ENCODE assay signal across 8 mouse cellular contexts in genomic region chr17:46852725-46853124, GRCm38 (mm10). TPM values are rescaled to one million over a fixed set of nuclear protein-coding genes. Genes with fewer than 3 reads are reported as not detected.
DNase-seq lines count a peak whose midpoint lies in the region; ATAC-seq lines count a peak whose summit lies in the region.

No protein-coding gene starts in this region.

- H3K4me2 ChIP-seq in heart, embryonic 15.5 days = peak overlapping the region; percentile 29
- no peak overlapping the region for H3K4me2 ChIP-seq in hindbrain, embryonic 15.5 days
- 0 out of 2 replicates have a peak overlapping the region, but pooled peaks have one; percentile 8 for H3K4me2 ChIP-seq in lung, embryonic 16.5 days (ENCODE audit: low read depth, low read length)

- ATAC-seq in heart, embryonic 15.5 days (replicated peaks; ENCODE audit: insufficient number of reproducible peaks, insufficient read depth, low FRiP score, low read depth) = no peak
- ATAC-seq in common myeloid progenitor, adult 5-6 weeks (replicated peaks; ENCODE audit: low read depth, poor library complexity, severe bottlenecking) = peak; percentile 26; the same call in 1 of the 2 replicates
- ATAC-seq in hindbrain, embryonic 15.5 days (ENCODE audit: low FRiP score, low read depth) = no peak
- no peak for ATAC-seq in lung, embryonic 16.5 days (ENCODE audit: low read depth)

- no peaks in the 10 kb centered on the region for H3K36me3 ChIP-seq in heart, embryonic 15.5 days
- H3K36me3 ChIP-seq in hindbrain, embryonic 15.5 days = no peaks in the 10 kb centered on the region
- H3K36me3 ChIP-seq in lung, embryonic 16.5 days (ENCODE audit: control insufficient read depth, insufficient read depth, low read length) = no peaks in the 10 kb centered on the region
- H3K36me3 ChIP-seq in splenic B cell, adult 2 months (ENCODE audit: control insufficient read depth, insufficient read depth, low read length, poor library complexity, severe bottlenecking) = peaks cover 1% of the 10 kb centered on the region; the same call in 1 of the 2 replicates

- H3K27ac ChIP-seq in heart, embryonic 15.5 days = peak overlapping the region; percentile 100
- H3K27ac ChIP-seq in hindbrain, embryonic 15.5 days (replicated peaks) = peak overlapping the region; percentile 16
- peak overlapping the region; percentile 72 for H3K27ac ChIP-seq in lung, embryonic 16.5 days (ENCODE audit: low read length)

- 30% methylated on average over 6 of the region's 6 CpGs for WGBS in heart, embryonic 15.5 days
- WGBS in hindbrain, embryonic 15.5 days = 40% methylated on average over 6 of the region's 6 CpGs
- 15% methylated on average over 6 of the region's 6 CpGs for WGBS in lung, embryonic 16.5 days

- H3K4me3 ChIP-seq in heart, embryonic 15.5 days = no peak overlapping the region
- no peak overlapping the region for H3K4me3 ChIP-seq in hindbrain, embryonic 15.5 days
- no peak overlapping the region for H3K4me3 ChIP-seq in lung, embryonic 16.5 days (ENCODE audit: low read length)

- DNase-seq in heart, postnatal 4 days = no peak
- peak; percentile 82 for DNase-seq in splenic B cell, adult 2 months (ENCODE audit: low read depth, low spot score)
- DNase-seq in ovary, postnatal 14 days (ENCODE audit: low spot score) = no peak
- no peak for DNase-seq in ovary, adult 18-20 months (ENCODE audit: low spot score)

- H3K9me3 ChIP-seq in heart, embryonic 15.5 days (replicated peaks) = no peaks in the 10 kb centered on the region
- no peaks in the 10 kb centered on the region for H3K9me3 ChIP-seq in hindbrain, embryonic 15.5 days
- no peaks in the 10 kb centered on the region for H3K9me3 ChIP-seq in lung, embryonic 16.5 days (ENCODE audit: control insufficient read depth, low read length)

- peaks cover 34% of the 10 kb centered on the region for H3K4me1 ChIP-seq in heart, embryonic 15.5 days (replicated peaks)
- peaks cover 33% of the 10 kb centered on the region for H3K4me1 ChIP-seq in hindbrain, embryonic 15.5 days (replicated peaks)
- H3K4me1 ChIP-seq in lung, embryonic 16.5 days (replicated peaks; ENCODE audit: control insufficient read depth, insufficient read depth, low read length) = peaks cover 33% of the 10 kb centered on the region

- no peaks in the 10 kb centered on the region for H3K27me3 ChIP-seq in heart, embryonic 15.5 days
- no peaks in the 10 kb centered on the region for H3K27me3 ChIP-seq in hindbrain, embryonic 15.5 days
- H3K27me3 ChIP-seq in lung, embryonic 16.5 days (ENCODE audit: control insufficient read depth, insufficient read depth, low read depth, low read length) = no peaks in the 10 kb centered on the region
- H3K27me3 ChIP-seq in splenic B cell, adult 2 months (ENCODE audit: control insufficient read depth, insufficient read depth, low read length, poor library complexity, severe bottlenecking) = no peaks in the 10 kb centered on the region

- no peak overlapping the region for H3K9ac ChIP-seq in heart, embryonic 15.5 days
- H3K9ac ChIP-seq in hindbrain, embryonic 15.5 days = no peak overlapping the region
- H3K9ac ChIP-seq in lung, embryonic 16.5 days (ENCODE audit: low read length) = no peak overlapping the region

RNA-seq across cellular contexts. Expression of gene Bicral, which starts 5.6 kb away (rescaled TPM):
- 3.2 and 3.9 TPM in 2 replicates for polyA plus RNA-seq in heart, embryonic 15.5 days (2015; fragmentation: Nextera tagmentation; extraction: Ambion mirVana)
- 10 to 100 TPM; 11.8 to 14.0 TPM for total RNA-seq in heart, postnatal 4 days (2021)
- total RNA-seq in common myeloid progenitor, adult 5-6 weeks (2017) = 43.2 and 55.4 TPM in 2 replicates
- polyA plus RNA-seq in hindbrain, embryonic 15.5 days (2015; fragmentation: Nextera tagmentation; extraction: Ambion mirVana) = 7.7 and 10.3 TPM in 2 replicates
- 3.3 and 4.4 TPM in 2 replicates for polyA plus RNA-seq in lung, embryonic 16.5 days (2015; fragmentation: Nextera tagmentation; extraction: Ambion mirVana)

RNA-seq across cellular contexts. Expression of gene Tbcc, which starts 37.8 kb away (rescaled TPM):
- polyA plus RNA-seq in heart, embryonic 15.5 days (2015; fragmentation: Nextera tagmentation; extraction: Ambion mirVana) = 41.9 and 43.8 TPM in 2 replicates
- total RNA-seq in heart, postnatal 4 days (2021) = 10 to 100 TPM; 23.5 to 26.2 TPM
- total RNA-seq in common myeloid progenitor, adult 5-6 weeks (2017) = 12.3 and 16.9 TPM in 2 replicates
- polyA plus RNA-seq in hindbrain, embryonic 15.5 days (2015; fragmentation: Nextera tagmentation; extraction: Ambion mirVana) = 57.5 and 60.8 TPM in 2 replicates
- 38.6 and 40.8 TPM in 2 replicates for polyA plus RNA-seq in lung, embryonic 16.5 days (2015; fragmentation: Nextera tagmentation; extraction: Ambion mirVana)

RNA-seq across cellular contexts. Expression of gene Prph2, which starts 57.5 kb away (rescaled TPM):
- not detected in 2 replicates for polyA plus RNA-seq in heart, embryonic 15.5 days (2015; fragmentation: Nextera tagmentation; extraction: Ambion mirVana)
- total RNA-seq in heart, postnatal 4 days (2021) = not detected
- not detected in 2 replicates for total RNA-seq in common myeloid progenitor, adult 5-6 weeks (2017)
- 0.05 TPM in 1 of 2 replicates, not detected in the other for polyA plus RNA-seq in hindbrain, embryonic 15.5 days (2015; fragmentation: Nextera tagmentation; extraction: Ambion mirVana)
- polyA plus RNA-seq in lung, embryonic 16.5 days (2015; fragmentation: Nextera tagmentation; extraction: Ambion mirVana) = not detected in 2 replicates

Comparison
In these comparisons a context has a peak if more than half of its experiments do, and no peak if none do; other contexts are left out.
1. H3K27ac ChIP-seq: peak in every context shown above with its lines; median percentile 100 in heart, embryonic 15.5 days; 72 in lung, embryonic 16.5 days; 16 in hindbrain, embryonic 15.5 days.